Mouse (Mus musculus) heart, embryonic 16.5 days (tissue): ENCODE measurements around the gene Brat1. TPM values are rescaled to one million over a fixed set of nuclear protein-coding genes. Genes with fewer than 3 reads are reported as not detected.

Experiments used
- ATAC-seq: fragments of 200-750 bp; cut with Nextera tagmentation; replicated peaks from 2 replicates; pipeline ENCODE4 v1.8.0; 2017; ENCODE audit warnings: moderate number of reproducible peaks; ENCODE audit not compliant: insufficient read depth, low FRiP score; ENCODE audit errors: extremely low read depth
- H3K27ac ChIP-seq: fragments of 300-500 bp; sonication (generic); 2 replicates; pipeline ENCODE4 v1.5.1; 2014; ENCODE audit warnings: mild to moderate bottlenecking, low read length, control low read depth, moderate library complexity
- H3K27me3 ChIP-seq: fragments of 300-500 bp; sonication (generic); 2 replicates; pipeline ENCODE4 v1.6.1; 2014; ENCODE audit warnings: low read length, mixed read lengths; ENCODE audit not compliant: control insufficient read depth, insufficient read depth
- H3K36me3 ChIP-seq: fragments of 300-500 bp; sonication (generic); 2 replicates; pipeline ENCODE4 v1.6.1; 2014; ENCODE audit not compliant: control insufficient read depth, insufficient read depth
- H3K4me1 ChIP-seq: fragments of 300-500 bp; sonication (generic); 2 replicates; pipeline ENCODE4 v1.6.1; 2014; ENCODE audit warnings: low read length, mixed read lengths; ENCODE audit not compliant: control insufficient read depth, insufficient read depth
- H3K4me2 ChIP-seq: fragments of 300-500 bp; sonication (generic); 2 replicates; pipeline ENCODE4 v1.6.1; 2014; ENCODE audit warnings: low read depth, mild to moderate bottlenecking, control low read depth, low read length
- H3K4me3 ChIP-seq: fragments of 300-500 bp; sonication (generic); 2 replicates; pipeline ENCODE4 v1.5.1; 2014; ENCODE audit warnings: mild to moderate bottlenecking, control low read depth, low read length
- H3K9ac ChIP-seq: fragments of 300-500 bp; sonication (generic); 2 replicates; pipeline ENCODE4 v1.6.1; 2014; ENCODE audit warnings: low read length, control low read depth
- H3K9me3 ChIP-seq: fragments of 300-500 bp; sonication (generic); replicated peaks from 2 replicates; pipeline ENCODE4 v1.6.1; 2016; ENCODE audit warnings: low read length; ENCODE audit not compliant: control insufficient read depth
- WGBS: fragments of 180-500 bp; shearing (Covaris S2); extraction: QIAGEN DNeasy Blood & Tissue Kit; methylation state at CpG from one replicate; pipeline ENCODE4 v1.1.7; 2014; 5-methylcytosine and 5-hydroxymethylcytosine counted together
- polyA plus RNA-seq: library from polyadenylated mRNA; unstranded; fragments of >200 nt; fragmentation: Nextera tagmentation; extraction: Ambion mirVana; gene quantifications from 2 replicates; pipeline ENCODE4 v1.2.1, GENCODE M21; 2015

The Brat1 gene
- polyA plus RNA-seq, 1 experiment from 2014 or later: 15.3 TPM

GRCm38 (mm10) chr5:140710315-140710714 is 5.5 kb downstream of the Brat1 start:
- Histone ChIP-seq H3K27ac (no peak overlapping the region), H3K4me2 (no peak overlapping the region), H3K9ac (no peak overlapping the region), H3K36me3 (peaks cover 44% of the 10 kb centered on the region), H3K27me3 (no peaks in the 10 kb centered on the region), H3K4me3 (no peak overlapping the region), H3K9me3 (no peaks in the 10 kb centered on the region), H3K4me1 (peaks cover 9% of the 10 kb centered on the region)
- ATAC-seq: no peak
- WGBS: 84% methylated on average over 6 of the region's 6 CpGs

- H3K4me1 ChIP-seq: peaks cover 3% of the 10 kb centered on the region; the same call in 1 of the 2 replicates
- no peaks in the 10 kb centered on the region for H3K27me3 ChIP-seq
- peaks cover 44% of the 10 kb centered on the region for H3K36me3 ChIP-seq
- H3K27ac ChIP-seq: no peak overlapping the region
- H3K9me3 ChIP-seq: no peaks in the 10 kb centered on the region
- no peak overlapping the region for H3K9ac ChIP-seq
- no peak overlapping the region for H3K4me3 ChIP-seq
- no peak overlapping the region for H3K4me2 ChIP-seq
- 76% methylated on average over 5 of the region's 5 CpGs for WGBS
- ATAC-seq: no peak
These were observed 6.2 kb downstream of the Brat1 start for GRCm38 (mm10) chr5:140711040-140711439.

- peaks cover 25% of the 10 kb centered on the region for H3K36me3 ChIP-seq
- no peak overlapping the region for H3K4me2 ChIP-seq
- H3K9me3 ChIP-seq: peaks cover 6% of the 10 kb centered on the region; the same call in 1 of the 2 replicates
- WGBS: 74% methylated on average over 7 of the region's 7 CpGs
- H3K27me3 ChIP-seq: no peaks in the 10 kb centered on the region
- ATAC-seq: no peak
- no peak overlapping the region for H3K4me3 ChIP-seq
- no peak overlapping the region for H3K27ac ChIP-seq
- H3K4me1 ChIP-seq: no peaks in the 10 kb centered on the region
- H3K9ac ChIP-seq: no peak overlapping the region
These were observed 16.0 kb downstream of the Brat1 start for GRCm38 (mm10) chr5:140720773-140721172.

GRCm38 (mm10) chr5:140722121-140722520 is 17.3 kb downstream of the Brat1 start:
- Histone ChIP-seq H3K36me3 (peaks cover 23% of the 10 kb centered on the region), H3K4me3 (no peak overlapping the region), H3K4me1 (no peaks in the 10 kb centered on the region), H3K9ac (no peak overlapping the region), H3K9me3 (peaks cover 6% of the 10 kb centered on the region; the same call in 1 of the 2 replicates), H3K4me2 (no peak overlapping the region), H3K27ac (no peak overlapping the region), H3K27me3 (no peaks in the 10 kb centered on the region)
- no peak for ATAC-seq
- WGBS: 72% methylated on average over 3 of the region's 3 CpGs

- Histone ChIP-seq H3K36me3 (peaks cover 9% of the 10 kb centered on the region), H3K9ac (no peak within 1 kb of the TSS), H3K4me1 (no peaks in the 10 kb centered on the region), H3K27ac (no peak within 1 kb of the TSS), H3K4me3 (no peak within 1 kb of the TSS), H3K4me2 (no peak within 1 kb of the TSS), H3K27me3 (no peaks in the 10 kb centered on the region), H3K9me3 (peaks cover 6% of the 10 kb centered on the region; the same call in 1 of the 2 replicates)
- no peak for ATAC-seq
- 71% methylated on average over 13 of the region's 13 CpGs for WGBS
These were observed 19.0 kb downstream of the Brat1 start, which contains the start of gene Amz1 for GRCm38 (mm10) chr5:140723822-140724221. Gene Amz1 (plus strand): TSS chr5:140724127.

GRCm38 (mm10) chr5:140726062-140726839 is 21.4 kb downstream of the Brat1 start:
- 75% methylated on average over 7 of the region's 7 CpGs for WGBS
- Histone ChIP-seq H3K4me2 (no peak overlapping the region), H3K27me3 (no peaks in the 10 kb centered on the region), H3K36me3 (no peaks in the 10 kb centered on the region), H3K4me1 (no peaks in the 10 kb centered on the region), H3K27ac (no peak overlapping the region), H3K9me3 (no peaks in the 10 kb centered on the region), H3K4me3 (no peak overlapping the region), H3K9ac (no peak overlapping the region)
- ATAC-seq: no peak

GRCm38 (mm10) chr5:140726946-140727740 is 22.3 kb downstream of the Brat1 start:
- H3K27me3 ChIP-seq: no peaks in the 10 kb centered on the region
- no peaks in the 10 kb centered on the region for H3K4me1 ChIP-seq
- no peak overlapping the region for H3K9ac ChIP-seq
- H3K27ac ChIP-seq: no peak overlapping the region
- H3K4me2 ChIP-seq: no peak overlapping the region
- H3K9me3 ChIP-seq: no peaks in the 10 kb centered on the region
- ATAC-seq: no peak
- no peaks in the 10 kb centered on the region for H3K36me3 ChIP-seq
- WGBS: 73% methylated on average over 17 of the region's 17 CpGs
- H3K4me3 ChIP-seq: no peak overlapping the region

GRCm38 (mm10) chr5:140731040-140731797 is 26.4 kb downstream of the Brat1 start:
- H3K9me3 ChIP-seq: no peaks in the 10 kb centered on the region
- ATAC-seq: no peak
- H3K4me3 ChIP-seq: no peak overlapping the region
- H3K4me2 ChIP-seq: no peak overlapping the region
- H3K27me3 ChIP-seq: peaks cover 8% of the 10 kb centered on the region
- peaks cover 8% of the 10 kb centered on the region for H3K4me1 ChIP-seq
- 74% methylated on average over 11 of the region's 11 CpGs for WGBS
- H3K36me3 ChIP-seq: no peaks in the 10 kb centered on the region
- H3K27ac ChIP-seq: no peak overlapping the region
- no peak overlapping the region for H3K9ac ChIP-seq
